Mouse (Mus musculus): Measurements from ENCODE around the gene Eps15. TPM values are rescaled to one million over a fixed set of nuclear protein-coding genes. Genes with fewer than 3 reads are reported as not detected.

Eps15 gene
- polyA plus RNA-seq, 1 experiment from 2014 or later: 68.8 TPM

- Histone ChIP-seq H3K9ac (replicated peaks) (no peak overlapping the region), H3K4me2 (no peak overlapping the region), H3K9me3 (replicated peaks) (no peaks in the 10 kb centered on the region), H3K36me3 (no peaks in the 10 kb centered on the region), H3K27me3 (replicated peaks) (no peaks in the 10 kb centered on the region), H3K4me1 (no peaks in the 10 kb centered on the region), H3K27ac (replicated peaks) (no peak overlapping the region), H3K4me3 (replicated peaks) (no peak overlapping the region)
- no peak for ATAC-seq (ENCODE audit: low FRiP score)
- 91% methylated on average over 2 of the region's 2 CpGs for WGBS
Measured at GRCm38 (mm10) chr4:109273586-109274240, 6.4 kb upstream of the Eps15 start.

GRCm38 (mm10) chr4:109280459-109281160, 542 bp downstream of the Eps15 start:
- Histone ChIP-seq H3K9me3 (replicated peaks) (no peaks in the 10 kb centered on the region), H3K4me3 (replicated peaks) (peak overlapping the region; percentile 77), H3K27ac (replicated peaks) (peak overlapping the region; percentile 71), H3K9ac (replicated peaks) (peak overlapping the region; percentile 65), H3K4me2 (peak overlapping the region; percentile 72), H3K4me1 (peaks cover 11% of the 10 kb centered on the region), H3K27me3 (replicated peaks) (no peaks in the 10 kb centered on the region), H3K36me3 (no peaks in the 10 kb centered on the region)
- ATAC-seq (ENCODE audit: low FRiP score): peak; percentile 82
- WGBS: under 1% methylated on average over 62 of the region's 85 CpGs

GRCm38 (mm10) chr4:109281161-109281560, 1.1 kb downstream of the Eps15 start:
- Histone ChIP-seq H3K4me3 (replicated peaks) (peak overlapping the region; percentile 77), H3K9me3 (replicated peaks) (no peaks in the 10 kb centered on the region), H3K27me3 (replicated peaks) (no peaks in the 10 kb centered on the region), H3K4me2 (peak overlapping the region; percentile 72), H3K27ac (replicated peaks) (no peak overlapping the region), H3K36me3 (no peaks in the 10 kb centered on the region), H3K4me1 (peaks cover 11% of the 10 kb centered on the region), H3K9ac (replicated peaks) (peak overlapping the region; percentile 65)
- 5% methylated on average over 4 of the region's 4 CpGs for WGBS
- ATAC-seq (ENCODE audit: low FRiP score): no peak

- Histone ChIP-seq H3K4me1 (peaks cover 11% of the 10 kb centered on the region), H3K27me3 (replicated peaks) (no peaks in the 10 kb centered on the region), H3K4me2 (peak overlapping the region; percentile 72), H3K27ac (replicated peaks) (no peak overlapping the region), H3K9ac (replicated peaks) (no peak overlapping the region), H3K4me3 (replicated peaks) (peak overlapping the region; percentile 77; the same call in 1 of the 2 replicates), H3K36me3 (no peaks in the 10 kb centered on the region), H3K9me3 (replicated peaks) (no peaks in the 10 kb centered on the region)
- 85% methylated on average over 1 of the region's 1 CpGs for WGBS
- no peak for ATAC-seq (ENCODE audit: low FRiP score)
Measured at GRCm38 (mm10) chr4:109281946-109282345, 1.9 kb downstream of the Eps15 start.

- no peaks in the 10 kb centered on the region for H3K4me1 ChIP-seq
- no peaks in the 10 kb centered on the region for H3K9me3 ChIP-seq (replicated peaks)
- no peak for ATAC-seq (ENCODE audit: low FRiP score)
- H3K9ac ChIP-seq (replicated peaks): no peak overlapping the region
- H3K36me3 ChIP-seq: no peaks in the 10 kb centered on the region
- no peak overlapping the region for H3K4me3 ChIP-seq (replicated peaks)
- H3K27me3 ChIP-seq (replicated peaks): no peaks in the 10 kb centered on the region
- H3K27ac ChIP-seq (replicated peaks): no peak overlapping the region
- H3K4me2 ChIP-seq: no peak overlapping the region
Measured at GRCm38 (mm10) chr4:109294629-109295028, 14.6 kb downstream of the Eps15 start.

GRCm38 (mm10) chr4:109296510-109296909, 16.4 kb downstream of the Eps15 start:
- Histone ChIP-seq H3K9me3 (replicated peaks) (no peaks in the 10 kb centered on the region), H3K4me3 (replicated peaks) (no peak overlapping the region), H3K36me3 (no peaks in the 10 kb centered on the region), H3K4me1 (no peaks in the 10 kb centered on the region), H3K27me3 (replicated peaks) (no peaks in the 10 kb centered on the region), H3K27ac (replicated peaks) (no peak overlapping the region), H3K4me2 (no peak overlapping the region), H3K9ac (replicated peaks) (no peak overlapping the region)
- 80% methylated on average over 2 of the region's 2 CpGs for WGBS
- ATAC-seq (ENCODE audit: low FRiP score): no peak

GRCm38 (mm10) chr4:109299136-109299535, 19.1 kb downstream of the Eps15 start:
- ATAC-seq (ENCODE audit: low FRiP score): no peak
- no peak overlapping the region for H3K9ac ChIP-seq (replicated peaks)
- no peaks in the 10 kb centered on the region for H3K27me3 ChIP-seq (replicated peaks)
- H3K4me3 ChIP-seq (replicated peaks): no peak overlapping the region
- no peaks in the 10 kb centered on the region for H3K9me3 ChIP-seq (replicated peaks)
- H3K36me3 ChIP-seq: no peaks in the 10 kb centered on the region
- no peaks in the 10 kb centered on the region for H3K4me1 ChIP-seq
- H3K27ac ChIP-seq (replicated peaks): no peak overlapping the region
- no peak overlapping the region for H3K4me2 ChIP-seq

GRCm38 (mm10) chr4:109316941-109317894, 37.1 kb downstream of the Eps15 start:
- Histone ChIP-seq H3K9me3 (replicated peaks) (no peaks in the 10 kb centered on the region), H3K27ac (replicated peaks) (no peak overlapping the region), H3K36me3 (no peaks in the 10 kb centered on the region), H3K27me3 (replicated peaks) (no peaks in the 10 kb centered on the region), H3K4me1 (no peaks in the 10 kb centered on the region), H3K9ac (replicated peaks) (no peak overlapping the region), H3K4me2 (no peak overlapping the region), H3K4me3 (replicated peaks) (no peak overlapping the region)
- ATAC-seq (ENCODE audit: low FRiP score): no peak

GRCm38 (mm10) chr4:109336796-109337195, 56.7 kb downstream of the Eps15 start:
- 79% methylated on average over 4 of the region's 4 CpGs for WGBS
- Histone ChIP-seq H3K9me3 (replicated peaks) (no peaks in the 10 kb centered on the region), H3K4me2 (no peak overlapping the region), H3K9ac (replicated peaks) (no peak overlapping the region), H3K36me3 (peaks cover 4% of the 10 kb centered on the region), H3K27me3 (replicated peaks) (no peaks in the 10 kb centered on the region), H3K4me1 (no peaks in the 10 kb centered on the region), H3K4me3 (replicated peaks) (no peak overlapping the region), H3K27ac (replicated peaks) (no peak overlapping the region)
- ATAC-seq (ENCODE audit: low FRiP score): no peak

GRCm38 (mm10) chr4:109341222-109341621, 61.2 kb downstream of the Eps15 start:
- Histone ChIP-seq H3K36me3 (no peaks in the 10 kb centered on the region), H3K27me3 (replicated peaks) (no peaks in the 10 kb centered on the region), H3K4me3 (replicated peaks) (no peak overlapping the region), H3K4me1 (peaks cover 8% of the 10 kb centered on the region; the same call in 1 of the 2 replicates), H3K9me3 (replicated peaks) (no peaks in the 10 kb centered on the region), H3K27ac (replicated peaks) (no peak overlapping the region), H3K9ac (replicated peaks) (no peak overlapping the region), H3K4me2 (no peak overlapping the region)
- no peak for ATAC-seq (ENCODE audit: low FRiP score)
- WGBS: 77% methylated on average over 1 of the region's 1 CpGs

GRCm38 (mm10) chr4:109342783-109343485, 62.9 kb downstream of the Eps15 start:
- Histone ChIP-seq H3K36me3 (no peaks in the 10 kb centered on the region), H3K27me3 (replicated peaks) (no peaks in the 10 kb centered on the region), H3K27ac (replicated peaks) (peak overlapping the region; percentile 80), H3K4me3 (replicated peaks) (peak overlapping the region; percentile 54), H3K4me1 (peaks cover 8% of the 10 kb centered on the region; the same call in 1 of the 2 replicates), H3K4me2 (peak overlapping the region; percentile 38; the same call in 1 of the 2 replicates), H3K9ac (replicated peaks) (peak overlapping the region; percentile 57), H3K9me3 (replicated peaks) (no peaks in the 10 kb centered on the region)
- peak; percentile 94 for ATAC-seq (ENCODE audit: low FRiP score)
- 29% methylated on average over 4 of the region's 4 CpGs for WGBS
